In the genomic region with DNA sequence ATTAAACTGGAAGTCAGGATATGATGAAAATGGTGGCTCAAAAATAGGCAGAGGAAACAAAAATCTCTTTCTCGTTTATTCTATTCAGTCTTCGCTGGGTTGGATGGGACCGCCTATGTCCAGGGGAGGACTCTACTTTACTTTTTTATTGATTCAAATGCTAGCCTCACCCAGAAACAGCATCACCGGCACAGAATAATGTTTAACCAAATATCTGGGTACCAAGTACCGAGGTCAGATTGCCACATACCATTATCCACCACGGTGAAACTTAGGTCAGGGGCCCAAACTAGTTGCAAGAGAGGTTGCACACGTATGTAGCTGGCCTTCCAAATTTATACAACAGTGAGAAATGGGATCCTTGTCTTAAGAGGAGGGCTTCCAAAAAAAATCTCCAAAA, we compare ENCODE assay signal across 21 mouse cellular contexts. TPM values are rescaled to one million over a fixed set of nuclear protein-coding genes. Genes with fewer than 3 reads are reported as not detected.
DNase-seq lines count a peak whose midpoint lies in the region; ATAC-seq and TF ChIP-seq lines count a peak whose summit lies in the region.
"Had no signal": no experiment of that assay in that cellular context is flagged by ENCODE, and none has a peak within 500 bp of the region (broad histone marks: within the 10 kb centered on the region; RNA-seq: fewer than 3 reads in every experiment).

No protein-coding gene starts in this region.

- TF ChIP-seq POLR2A in heart, adult 2 months (IDR thresholded peaks at IDR 0.05; ENCODE audit: insufficient read depth, low read depth, low read length): no peak

- no peaks in the 10 kb centered on the region for H3K27me3 ChIP-seq in heart, adult 2 months (ENCODE audit: control insufficient read depth, insufficient read depth, low read length)
- no peaks in the 10 kb centered on the region for H3K27me3 ChIP-seq in kidney, embryonic 16.5 days (ENCODE audit: insufficient read depth, low read length)
- H3K27me3 ChIP-seq in kidney, embryonic 14.5 days (ENCODE audit: control insufficient read depth, insufficient read depth, low read length): no peaks in the 10 kb centered on the region
- no peaks in the 10 kb centered on the region for H3K27me3 ChIP-seq in lung, embryonic 15.5 days
- H3K27me3 ChIP-seq in liver, embryonic 16.5 days (ENCODE audit: control insufficient read depth, insufficient read depth, low read depth, low read length): no peaks in the 10 kb centered on the region

- H3K4me3 ChIP-seq in heart, adult 2 months: no peak overlapping the region
- H3K4me3 ChIP-seq in kidney, embryonic 16.5 days (ENCODE audit: low read length): no peak overlapping the region
- H3K4me3 ChIP-seq in kidney, embryonic 14.5 days (ENCODE audit: low read length): no peak overlapping the region
- no peak overlapping the region for H3K4me3 ChIP-seq in lung, embryonic 15.5 days
- H3K4me3 ChIP-seq in liver, embryonic 16.5 days (ENCODE audit: low read depth, low read length): no peak overlapping the region
- H3K4me3 ChIP-seq: megakaryocyte, embryonic 14.5 days had no signal

- peaks cover 4% of the 10 kb centered on the region for H3K4me1 ChIP-seq in heart, adult 2 months (ENCODE audit: control insufficient read depth, insufficient read depth, low read length)
- H3K4me1 ChIP-seq in kidney, embryonic 16.5 days (ENCODE audit: insufficient read depth, low read length): peaks cover 5% of the 10 kb centered on the region; the same call in 1 of the 2 replicates
- H3K4me1 ChIP-seq in kidney, embryonic 14.5 days (ENCODE audit: control insufficient read depth, insufficient read depth, low read length): no peaks in the 10 kb centered on the region
- H3K4me1 ChIP-seq in lung, embryonic 15.5 days: peaks cover 15% of the 10 kb centered on the region; the same call in 1 of the 2 replicates
- no peaks in the 10 kb centered on the region for H3K4me1 ChIP-seq in liver, embryonic 16.5 days (ENCODE audit: control insufficient read depth, low read depth, low read length)
- H3K4me1 ChIP-seq: megakaryocyte, embryonic 14.5 days had no signal

- TF ChIP-seq EP300 in heart, adult 2 months (IDR thresholded peaks at IDR 0.05; ENCODE audit: insufficient read depth, low read depth, low read length): no peak

- 89% methylated on average over 7 of the region's 7 CpGs for WGBS in heart, adult 2 months
- WGBS in kidney, embryonic 16.5 days: 78% methylated on average over 7 of the region's 7 CpGs
- 91% methylated on average over 7 of the region's 7 CpGs for WGBS in kidney, embryonic 14.5 days
- WGBS in lung, embryonic 15.5 days: 73% methylated on average over 7 of the region's 7 CpGs
- WGBS in liver, embryonic 16.5 days (ENCODE audit: insufficient replicate concordance): 57% methylated on average over 7 of the region's 7 CpGs

- peak overlapping the region; percentile 6; the same call in 1 of the 2 replicates for H3K27ac ChIP-seq in heart, adult 2 months
- H3K27ac ChIP-seq in kidney, embryonic 16.5 days (ENCODE audit: low read length): peak overlapping the region; percentile 78
- H3K27ac ChIP-seq in kidney, embryonic 14.5 days (ENCODE audit: low read depth, low read length): no peak overlapping the region
- peak overlapping the region; percentile 83 for H3K27ac ChIP-seq in lung, embryonic 15.5 days
- peak overlapping the region; percentile 57; the same call in 1 of the 2 replicates for H3K27ac ChIP-seq in liver, embryonic 16.5 days (ENCODE audit: low read length)
- H3K27ac ChIP-seq: hindbrain, postnatal 0 days; stomach, postnatal 0 days had no signal

- TF ChIP-seq CTCF in heart, adult 2 months (IDR thresholded peaks at IDR 0.05): no peak

- H3K9me3 ChIP-seq in kidney, embryonic 16.5 days (ENCODE audit: low read length): peaks cover 3% of the 10 kb centered on the region; the same call in 1 of the 2 replicates
- no peaks in the 10 kb centered on the region for H3K9me3 ChIP-seq in kidney, embryonic 14.5 days (ENCODE audit: control insufficient read depth, low read length)
- H3K9me3 ChIP-seq in lung, embryonic 15.5 days: no peaks in the 10 kb centered on the region
- no peaks in the 10 kb centered on the region for H3K9me3 ChIP-seq in liver, embryonic 16.5 days (replicated peaks; ENCODE audit: control insufficient read depth, low read length)

- H3K36me3 ChIP-seq in heart, adult 2 months (ENCODE audit: control insufficient read depth, insufficient read depth, low read length): no peaks in the 10 kb centered on the region
- no peaks in the 10 kb centered on the region for H3K36me3 ChIP-seq in kidney, embryonic 16.5 days (ENCODE audit: insufficient read depth, low read length)
- H3K36me3 ChIP-seq in kidney, embryonic 14.5 days (ENCODE audit: control insufficient read depth, insufficient read depth, low read length): no peaks in the 10 kb centered on the region
- no peaks in the 10 kb centered on the region for H3K36me3 ChIP-seq in lung, embryonic 15.5 days
- no peaks in the 10 kb centered on the region for H3K36me3 ChIP-seq in liver, embryonic 16.5 days (ENCODE audit: control insufficient read depth, insufficient read depth)

- no peak overlapping the region for H3K4me2 ChIP-seq in kidney, embryonic 16.5 days (replicated peaks; ENCODE audit: low read depth, low read length)
- H3K4me2 ChIP-seq in kidney, embryonic 14.5 days (replicated peaks; ENCODE audit: low read depth, low read length): no peak overlapping the region
- H3K4me2 ChIP-seq in lung, embryonic 15.5 days: no peak overlapping the region
- no peak overlapping the region for H3K4me2 ChIP-seq in liver, embryonic 16.5 days (ENCODE audit: low read depth, low read length)

- no peaks in the 10 kb centered on the region for H3K79me2 ChIP-seq in heart, adult 2 months (replicated peaks; ENCODE audit: control insufficient read depth, insufficient read depth, low read length)

- no peak overlapping the region for H3K9ac ChIP-seq in heart, adult 2 months (ENCODE audit: low read depth, low read length)
- H3K9ac ChIP-seq in kidney, embryonic 16.5 days (replicated peaks; ENCODE audit: low read length): no peak overlapping the region
- no peak overlapping the region for H3K9ac ChIP-seq in kidney, embryonic 14.5 days (ENCODE audit: low read depth, low read length)
- H3K9ac ChIP-seq in lung, embryonic 15.5 days: no peak overlapping the region
- H3K9ac ChIP-seq in liver, embryonic 16.5 days (ENCODE audit: low read depth, low read length): no peak overlapping the region
- H3K9ac ChIP-seq: forebrain, postnatal 0 days had no signal

- no peak for DNase-seq in heart, adult 2 months
- no peak for DNase-seq in heart, postnatal 10 days
- DNase-seq in lung, postnatal 10 days: no peak
- DNase-seq in thymus, postnatal 25 days: no peak
- DNase-seq: cerebellum, adult 11-12 months; cerebellum, postnatal 10 days; forebrain, postnatal 0 days; gastrocnemius, postnatal 14 days; heart, adult 18-20 months; layer of hippocampus, postnatal 36 days; lung, adult 2 months; midbrain, embryonic 14.5 days; right cerebral cortex, postnatal 14 days; thymus, adult 2 months had no signal

- no peak for ATAC-seq in kidney, embryonic 16.5 days (ENCODE audit: low FRiP score, low TSS enrichment)
- ATAC-seq in kidney, embryonic 14.5 days (ENCODE audit: low FRiP score, low TSS enrichment): no peak
- no peak for ATAC-seq in lung, embryonic 15.5 days (ENCODE audit: borderline replicate concordance, extremely low read depth, low FRiP score, low TSS enrichment)
- ATAC-seq in liver, embryonic 16.5 days (ENCODE audit: low read depth): peak; percentile 82
- ATAC-seq: forebrain, postnatal 0 days; hindbrain, postnatal 0 days had no signal

- intact Hi-C loops in heart, adult 2 months (cut with DNase I): no loop called here
- intact Hi-C loops in heart, postnatal 10 days (cut with DNase I): no loop called here

RNA-seq across cellular contexts. Expression of gene Map3k1, which starts 47.4 kb away (rescaled TPM):
- total RNA-seq in heart, adult 2 months (2021): 10 to 100 TPM; 15.2 to 24.6 TPM
- 10.7 and 14.0 TPM in 2 replicates for polyA plus RNA-seq in heart, adult 2 months (2012; rRNA removed)
- 10 to 100 TPM; 33.7 to 38.5 TPM for total RNA-seq in heart, postnatal 10 days (2021)
- polyA plus RNA-seq in kidney, embryonic 16.5 days (2015; fragmentation: Nextera tagmentation; extraction: Ambion mirVana): 26.6 and 31.1 TPM in 2 replicates
- polyA plus RNA-seq in kidney, embryonic 14.5 days (2014; fragmentation: Nextera tagmentation; extraction: Ambion mirVana): 32.9 and 38.4 TPM in 2 replicates
- polyA plus RNA-seq in lung, embryonic 15.5 days (2015; fragmentation: Nextera tagmentation; extraction: Ambion mirVana): 27.5 and 28.6 TPM in 2 replicates
- 12.8 and 13.7 TPM in 2 replicates for polyA plus RNA-seq in liver, embryonic 16.5 days (2015; fragmentation: Nextera tagmentation; extraction: Ambion mirVana)
